Mouse (Mus musculus) lung, postnatal 10 days (tissue): ENCODE measurements around the gene Rasl12.

Experiments used
- DNase-seq: peaks from one replicate; pipeline ENCODE4 v3.0.0; 2021

Rasl12 gene

DNA sequence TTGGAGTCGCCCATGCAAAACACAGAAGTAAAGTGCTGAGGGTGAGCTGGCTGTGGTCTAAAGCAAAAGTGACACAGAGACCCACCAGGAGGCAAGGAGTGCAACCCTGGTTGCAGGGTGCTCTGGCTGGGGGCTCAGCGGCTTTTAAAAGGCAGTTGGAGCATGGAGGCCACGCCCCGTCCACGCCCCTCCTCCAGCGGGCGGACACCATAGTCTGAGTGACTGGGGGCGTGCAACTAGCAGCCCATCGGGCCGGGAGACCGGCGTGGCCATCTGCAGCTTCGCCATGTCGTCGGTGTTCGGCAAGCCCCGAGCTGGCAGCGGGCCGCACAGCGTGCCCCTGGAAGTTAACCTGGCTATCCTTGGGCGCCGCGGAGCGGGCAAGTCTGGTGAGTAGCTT lies at the start of gene Rasl12:
Gene Rasl12 (plus strand): TSS at position 228 of the 400 bp plus-strand sequence.
- peak; percentile 92 for DNase-seq

DNA sequence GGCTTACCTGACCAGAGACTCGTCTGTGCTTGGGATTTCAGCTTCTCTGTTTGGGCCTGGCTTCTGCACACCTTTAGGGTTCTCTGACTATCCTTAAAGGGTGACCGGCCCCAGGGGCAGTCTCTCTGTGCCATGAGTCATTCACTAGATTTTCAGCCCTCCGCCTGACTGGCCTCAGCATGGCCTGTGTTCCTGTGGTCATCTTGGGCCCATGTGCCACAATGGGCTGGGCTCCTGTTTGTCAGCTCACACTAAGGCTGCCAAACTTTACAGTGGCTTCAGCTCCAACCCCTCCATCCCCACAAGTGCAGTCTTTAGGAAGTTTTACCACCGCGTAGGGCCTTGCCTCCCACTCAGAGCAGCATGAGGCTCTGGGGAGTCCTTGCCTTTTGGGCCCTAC lies 45.1 kb upstream of the Rasl12 start:
- no peak for DNase-seq

DNA sequence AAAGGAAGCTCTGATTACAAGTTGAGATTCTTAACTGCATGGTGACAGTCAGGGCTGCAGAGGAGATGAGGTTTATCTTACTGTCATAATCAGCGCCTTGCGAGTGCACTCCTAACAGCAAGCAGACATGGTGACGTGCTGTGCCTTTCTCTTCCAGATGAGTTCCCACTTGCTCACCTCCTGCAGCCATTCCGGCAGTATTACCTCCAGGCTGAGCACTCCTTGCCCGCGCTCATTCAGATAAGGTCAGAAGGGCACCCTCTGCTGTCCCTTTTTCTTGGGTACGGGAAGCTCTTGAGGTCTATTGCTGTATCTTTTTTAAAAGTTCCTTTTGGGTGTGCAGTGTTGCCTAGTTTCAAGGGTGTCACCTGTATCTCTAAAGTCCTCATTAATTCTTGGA lies 41.7 kb upstream of the Rasl12 start:
- no peak for DNase-seq

DNA sequence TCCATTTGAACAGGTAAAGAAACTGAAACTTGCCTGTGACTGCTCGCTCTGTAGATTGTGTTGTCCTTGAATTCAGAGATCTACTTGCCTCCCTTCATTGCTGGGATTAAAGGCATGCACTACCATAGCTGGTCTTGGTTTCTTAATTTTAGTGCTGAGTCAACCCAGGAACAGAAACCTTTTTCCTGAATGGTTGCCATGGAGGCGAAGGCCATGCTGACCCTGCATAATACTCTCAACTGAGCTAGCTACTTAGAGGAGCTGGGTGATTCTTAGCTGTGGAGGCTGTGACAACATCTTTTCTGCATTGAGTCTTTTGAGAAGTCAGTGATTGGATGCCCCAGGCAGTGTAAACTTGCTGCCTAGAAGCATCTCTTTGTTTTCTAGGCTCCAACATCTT lies 41.3 kb upstream of the Rasl12 start:
- DNase-seq, result no peak

DNA sequence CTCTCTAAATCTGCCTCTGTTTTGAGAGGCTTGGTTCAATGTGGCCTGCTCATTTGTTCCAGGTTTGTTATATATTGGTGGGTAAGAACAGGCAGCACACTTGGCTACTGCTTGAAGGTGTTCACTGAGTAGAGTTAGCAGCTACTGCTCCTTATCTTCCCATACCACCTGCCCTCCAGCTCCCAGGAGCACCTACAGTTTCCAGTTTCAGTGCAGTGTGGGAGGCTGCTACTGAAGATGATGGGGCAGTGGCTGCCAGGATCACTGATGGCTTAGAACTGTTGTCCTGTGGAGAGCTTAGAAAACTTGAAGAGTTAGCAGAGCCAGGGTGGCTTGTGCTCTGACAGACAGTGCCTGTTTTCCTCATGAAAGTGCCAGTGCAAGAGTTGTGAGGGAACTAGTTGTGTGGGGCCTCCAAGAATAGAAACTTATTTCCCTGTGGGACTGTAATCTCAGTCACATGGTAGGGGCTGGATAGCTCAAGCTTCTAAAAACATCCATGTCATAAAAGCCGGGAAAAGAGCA lies 39.3 kb upstream of the Rasl12 start:
- DNase-seq, result no peak

DNA sequence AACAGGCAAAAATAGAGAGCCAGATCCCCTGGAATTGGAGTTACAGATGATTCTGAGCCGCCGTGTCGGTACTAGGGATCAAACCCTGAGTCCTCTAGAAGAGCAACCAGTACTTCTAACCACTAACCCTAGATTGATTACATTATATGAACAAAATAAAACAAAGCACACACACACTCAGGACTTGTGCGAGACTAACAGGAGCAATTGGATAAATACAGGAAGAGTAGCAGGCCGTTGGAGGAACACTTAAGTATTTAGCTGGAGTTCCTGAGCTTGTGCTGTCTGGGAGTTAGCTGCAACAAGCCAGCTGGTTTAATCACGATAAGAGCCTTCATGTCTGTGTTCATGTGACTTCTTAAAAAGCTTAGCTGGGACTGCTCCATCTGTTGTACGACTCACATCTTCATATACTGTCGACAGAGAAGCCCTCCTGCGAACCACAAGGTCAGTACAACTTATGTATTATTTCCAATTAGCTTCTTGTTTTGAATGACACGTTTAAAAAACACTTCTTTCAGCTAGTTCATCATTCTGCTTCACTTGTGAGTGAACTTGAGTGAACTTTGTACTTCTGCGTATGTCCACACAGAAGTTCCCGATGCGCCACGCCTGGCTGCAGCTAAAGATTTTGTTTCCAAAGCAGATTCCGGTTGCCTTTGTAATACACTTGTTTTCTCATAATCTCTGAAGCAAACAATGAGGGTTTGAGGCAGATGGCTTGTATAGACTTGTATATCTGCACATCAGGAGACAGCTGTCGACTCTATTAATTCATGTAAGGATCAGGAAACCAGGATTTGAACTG lies 37.5 kb upstream of the Rasl12 start, which contains the start of gene Ubap1l:
Gene Ubap1l (plus strand): TSS at position 401 of the 808 bp plus-strand sequence.
- DNase-seq, result no peak

DNA sequence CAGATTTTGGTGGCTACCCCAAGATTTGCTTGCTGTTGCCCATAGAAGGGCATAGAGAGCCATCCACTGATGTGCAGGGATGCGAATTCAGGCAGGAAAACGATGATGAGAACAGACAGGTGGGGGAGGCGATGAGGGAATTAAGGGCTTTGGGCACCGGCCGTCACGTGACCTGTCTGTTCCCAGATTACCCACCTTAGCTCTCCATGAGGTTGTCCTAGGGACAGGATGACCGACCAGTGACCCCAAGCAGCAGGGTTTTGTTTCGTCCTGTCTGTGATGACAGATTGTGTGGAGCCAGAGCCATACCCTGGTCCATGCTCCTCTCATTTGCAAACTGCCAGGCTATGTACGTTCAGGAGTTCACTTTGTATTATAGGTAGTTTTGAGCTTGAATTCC lies 34.6 kb upstream of the Rasl12 start:
- no peak for DNase-seq

DNA sequence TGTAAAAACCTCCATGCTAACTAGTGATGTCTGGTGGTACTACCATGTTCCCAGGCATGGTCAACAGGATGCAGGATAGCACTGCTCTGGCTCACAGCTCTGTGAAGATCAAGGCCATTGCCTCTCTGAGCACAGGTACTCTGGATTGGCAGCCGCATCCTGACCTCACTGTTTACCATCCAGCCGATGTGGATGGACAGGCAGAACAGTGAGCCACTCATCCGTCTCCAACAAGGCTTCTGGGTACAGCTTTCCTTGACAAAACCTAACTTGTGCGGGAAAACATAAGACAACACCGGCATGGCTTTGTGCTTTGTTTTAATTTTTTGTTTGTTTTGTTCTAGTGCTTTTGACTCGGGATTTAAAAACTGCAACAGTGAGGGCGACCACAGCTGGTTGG lies 32.6 kb upstream of the Rasl12 start:
- no peak for DNase-seq

DNA sequence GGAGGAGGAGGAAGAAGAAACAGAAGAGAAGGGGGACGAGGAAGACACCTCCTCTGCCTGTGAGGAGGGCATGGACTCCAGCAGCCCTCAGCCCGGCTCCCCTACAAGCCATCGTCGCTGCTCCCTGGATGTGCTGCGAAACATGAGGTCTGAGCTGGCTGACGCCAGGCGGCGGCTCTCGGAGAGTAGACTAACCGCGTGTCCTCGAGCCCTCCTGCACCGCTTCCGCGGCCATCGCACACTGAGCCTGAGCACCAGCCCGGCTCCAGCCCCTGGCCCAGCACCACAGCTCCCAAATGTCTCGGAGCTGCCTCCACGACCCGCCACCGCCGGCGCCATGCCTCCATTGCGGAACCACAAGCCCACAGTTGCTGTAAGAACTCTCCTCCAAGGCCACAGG lies 26.6 kb upstream of the Rasl12 start:
- no peak for DNase-seq

DNA sequence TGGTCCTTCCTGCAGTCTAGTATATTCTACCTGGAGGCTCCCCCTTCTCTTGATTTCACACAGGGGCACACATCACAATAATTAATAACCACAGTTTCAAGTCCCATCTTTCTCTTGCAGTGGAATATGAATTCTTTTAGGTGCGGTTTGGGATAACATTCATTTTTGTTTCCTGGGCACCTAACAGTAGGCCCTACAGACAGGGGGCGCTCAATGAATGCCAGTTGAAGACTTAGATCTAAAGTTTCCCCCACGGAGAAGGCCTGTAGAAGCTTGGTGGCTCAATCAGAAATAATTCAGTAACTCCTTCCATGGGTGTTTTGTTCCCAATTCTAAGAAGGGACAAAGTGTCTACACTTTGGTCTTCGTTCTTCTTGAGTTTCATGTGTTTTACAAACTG lies 25.9 kb upstream of the Rasl12 start:
- peak; percentile 80 for DNase-seq

DNA sequence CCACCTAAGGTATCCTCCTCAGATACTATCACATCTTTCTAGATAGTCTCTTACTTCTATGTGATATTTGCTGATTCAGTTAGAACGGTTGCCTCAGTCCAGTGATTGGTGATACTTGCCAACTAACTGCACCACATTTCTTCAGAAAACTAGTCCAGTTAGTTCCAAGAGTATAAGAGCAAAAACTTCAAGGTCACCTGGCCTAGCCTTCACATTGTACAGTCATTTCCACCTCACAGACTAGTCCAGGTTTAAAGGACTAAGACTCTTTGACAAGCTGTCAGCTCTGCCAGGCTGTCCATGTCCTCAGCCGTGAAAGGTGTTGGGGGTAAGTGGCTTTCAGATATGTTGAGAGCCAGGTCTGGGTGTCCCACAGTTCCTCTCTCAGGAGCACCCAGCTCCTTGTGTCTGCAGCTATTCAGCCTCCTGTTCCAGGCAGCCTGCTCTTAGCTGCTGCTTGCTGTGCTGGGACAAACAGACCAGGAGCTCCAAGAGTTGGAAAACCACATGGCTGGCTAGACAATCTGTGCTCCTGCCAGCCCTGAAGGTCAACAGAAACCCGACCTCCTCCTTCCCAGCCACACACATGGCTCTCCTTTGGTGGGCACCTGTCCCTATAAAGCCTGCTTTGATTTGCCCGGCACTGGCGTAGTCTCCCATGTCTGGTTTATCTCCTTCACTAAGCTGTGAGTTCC lies 23.7 kb upstream of the Rasl12 start:
- no peak for DNase-seq

DNA sequence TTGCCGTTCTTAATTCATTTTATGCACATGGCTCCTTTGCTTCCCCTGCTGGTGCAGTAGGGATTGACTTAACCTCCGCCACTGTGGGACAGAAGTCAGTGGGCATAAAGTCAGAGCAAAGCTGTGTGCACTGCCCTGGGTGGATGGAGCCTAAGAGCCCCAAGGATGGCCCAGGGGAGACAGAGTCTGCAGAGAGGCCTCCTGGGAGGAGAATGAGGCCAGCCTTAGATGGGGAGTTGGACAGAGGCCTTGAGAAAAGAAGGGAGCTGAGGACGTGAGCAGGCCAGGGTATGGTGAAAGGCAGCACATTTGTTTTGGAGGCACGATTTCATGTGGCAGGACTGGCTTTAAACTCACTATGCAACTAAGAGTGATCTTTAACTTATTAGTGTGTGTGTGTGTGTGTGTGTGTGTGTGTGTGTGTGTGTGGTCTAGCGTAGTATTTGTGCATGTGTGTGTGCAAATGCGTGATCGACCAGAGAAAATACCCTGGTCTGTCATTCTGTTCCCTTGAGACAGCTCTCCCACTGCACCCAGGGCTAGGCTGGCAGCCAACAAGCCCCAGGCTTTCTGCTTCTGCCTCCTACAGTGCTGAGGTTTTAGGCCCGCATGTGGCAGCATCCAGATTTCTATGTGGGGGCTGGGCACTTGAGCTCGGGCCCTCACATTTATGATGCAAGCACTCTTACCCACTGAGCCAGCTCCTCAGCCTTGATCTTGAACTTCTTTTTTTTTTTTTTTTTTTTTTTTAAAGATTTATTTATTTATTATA lies 23.0 kb upstream of the Rasl12 start:
- peak; percentile 53 for DNase-seq

DNA sequence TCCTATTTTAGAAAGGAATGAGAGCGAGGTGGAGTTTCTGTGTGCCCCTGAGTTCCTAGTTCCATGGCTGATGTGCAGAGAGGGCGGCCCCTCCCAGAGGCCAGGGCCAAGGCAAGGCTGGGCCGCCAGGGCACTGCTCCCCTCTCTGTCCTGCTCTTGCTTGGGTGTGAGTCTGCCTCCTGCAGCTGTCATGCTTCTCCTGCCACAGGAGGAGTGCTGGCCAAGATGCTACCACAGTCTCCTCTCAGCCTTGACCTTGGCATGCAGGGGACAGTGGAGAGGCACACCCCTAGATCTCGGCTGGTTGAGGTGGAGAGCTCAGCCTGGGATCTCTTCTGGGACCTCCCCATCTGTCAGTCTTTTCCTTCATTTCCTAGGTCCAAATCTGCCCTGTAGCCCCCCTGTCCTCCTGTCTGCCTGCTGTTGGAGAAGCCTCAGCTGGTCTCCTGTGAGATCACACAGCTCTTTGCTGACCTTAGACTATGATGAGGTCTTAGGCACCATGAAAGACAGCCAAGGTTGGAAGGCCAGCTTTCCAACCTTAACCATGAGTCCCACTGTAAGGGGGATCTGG lies 17.2 kb upstream of the Rasl12 start:
- DNase-seq, result peak; percentile 50

DNA sequence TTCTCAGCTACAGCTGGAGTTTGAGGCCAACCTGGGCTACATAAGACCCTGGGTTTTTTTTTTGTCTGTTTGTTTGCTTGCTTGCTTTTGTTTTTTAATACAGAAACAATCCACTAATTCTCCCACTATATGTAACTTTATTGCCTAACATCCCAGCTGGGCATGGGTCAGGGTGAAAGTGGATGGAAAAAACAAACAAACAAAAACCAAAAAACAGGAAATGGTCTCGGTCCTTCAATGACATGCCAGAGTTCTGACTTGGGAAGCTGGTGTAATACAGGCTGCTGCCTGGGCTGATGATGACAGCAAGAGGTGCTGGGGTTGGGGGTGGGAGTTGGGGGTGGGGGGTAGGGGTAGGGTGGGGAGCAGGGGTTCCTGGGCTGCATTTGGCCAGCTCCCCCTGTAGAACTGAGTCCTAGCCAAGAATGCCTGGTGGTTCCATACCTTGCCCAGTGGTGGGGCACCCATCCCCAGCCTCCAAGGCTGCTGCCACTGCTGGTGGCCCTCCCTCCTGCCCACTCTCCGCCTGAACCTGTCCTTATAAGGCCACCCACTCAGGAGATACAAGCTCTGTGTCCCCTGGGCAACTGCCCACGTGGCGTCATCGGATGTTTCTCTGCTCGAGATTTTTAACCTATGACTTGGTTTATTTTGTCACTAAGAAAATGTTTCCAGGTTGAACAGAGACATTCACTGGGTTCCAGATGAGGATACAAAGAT lies 16.1 kb upstream of the Rasl12 start:
- DNase-seq, result no peak

DNA sequence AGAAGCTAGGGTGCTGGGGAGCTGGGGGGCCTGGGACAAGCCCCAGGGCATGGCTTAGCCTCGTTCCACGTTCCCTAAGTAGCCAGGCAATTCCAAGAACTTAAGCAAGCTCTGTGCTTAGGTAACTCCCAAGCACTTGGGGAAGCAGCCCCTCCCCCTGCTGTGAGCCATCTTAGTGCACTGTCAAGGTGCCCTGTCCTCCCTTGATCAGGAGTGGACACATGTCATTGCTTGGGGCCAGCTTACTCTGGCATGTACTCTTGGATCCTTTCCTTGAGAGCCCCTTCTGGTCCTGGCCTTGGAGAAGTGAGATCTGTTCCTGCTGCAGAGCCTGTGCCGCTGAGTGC lies 15.6 kb upstream of the Rasl12 start:
- DNase-seq, result no peak

DNA sequence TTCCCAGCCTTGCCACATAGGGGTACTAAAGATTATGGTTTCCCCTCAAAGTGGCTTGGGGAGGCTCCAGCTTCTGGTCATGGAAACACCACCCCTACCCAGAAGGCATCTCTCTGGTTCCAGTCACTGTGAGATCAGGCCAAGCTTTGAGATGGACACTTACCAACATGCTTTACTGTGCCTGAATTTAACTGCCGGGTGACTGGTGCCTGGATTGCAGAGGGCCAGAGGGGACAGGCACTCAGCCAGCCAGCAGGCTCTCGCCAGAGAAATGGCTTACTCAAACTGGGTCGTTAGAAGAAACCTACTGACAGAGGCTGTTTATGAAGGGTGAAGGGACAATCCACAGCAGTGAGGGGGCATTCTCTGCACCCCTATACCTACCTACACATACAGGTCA lies 14.0 kb upstream of the Rasl12 start:
- DNase-seq, result peak; percentile 75

DNA sequence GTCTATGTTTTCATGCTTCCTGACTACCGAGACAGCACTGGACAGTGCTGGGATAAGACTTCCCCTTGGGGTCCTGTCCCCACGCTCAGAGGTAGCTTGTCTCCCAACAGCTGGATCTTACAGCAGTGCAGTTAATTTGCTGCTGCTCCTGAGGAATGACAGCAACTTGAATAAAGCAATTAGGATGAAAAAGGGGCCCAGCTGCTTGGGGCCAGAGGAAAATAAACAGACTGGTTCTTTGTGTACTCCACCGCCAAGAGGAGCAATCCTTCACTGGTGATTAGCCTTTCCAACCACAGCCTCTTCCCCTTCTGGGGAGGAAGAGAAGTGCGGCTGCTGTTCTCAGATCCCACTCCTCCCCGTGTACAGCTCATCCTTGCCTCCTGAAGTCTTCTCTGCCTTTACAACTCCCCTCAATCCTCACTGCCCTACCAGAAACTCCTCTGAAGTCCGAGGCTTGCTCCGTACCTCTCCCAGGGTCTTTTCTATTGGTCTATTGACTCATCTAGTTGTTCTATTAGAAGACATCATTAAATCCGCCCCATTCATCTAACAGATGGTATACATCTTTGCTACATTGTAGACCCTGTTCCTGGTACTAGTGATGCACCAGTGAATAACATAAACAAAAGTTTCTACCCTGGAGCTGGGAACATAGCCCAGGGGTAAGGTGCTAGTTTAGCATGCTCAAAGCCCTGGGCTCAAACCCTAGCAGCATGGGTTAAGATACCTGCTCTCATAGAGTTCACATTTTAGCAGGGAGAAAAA lies 11.7 kb upstream of the Rasl12 start:
- peak; percentile 82 for DNase-seq

DNA sequence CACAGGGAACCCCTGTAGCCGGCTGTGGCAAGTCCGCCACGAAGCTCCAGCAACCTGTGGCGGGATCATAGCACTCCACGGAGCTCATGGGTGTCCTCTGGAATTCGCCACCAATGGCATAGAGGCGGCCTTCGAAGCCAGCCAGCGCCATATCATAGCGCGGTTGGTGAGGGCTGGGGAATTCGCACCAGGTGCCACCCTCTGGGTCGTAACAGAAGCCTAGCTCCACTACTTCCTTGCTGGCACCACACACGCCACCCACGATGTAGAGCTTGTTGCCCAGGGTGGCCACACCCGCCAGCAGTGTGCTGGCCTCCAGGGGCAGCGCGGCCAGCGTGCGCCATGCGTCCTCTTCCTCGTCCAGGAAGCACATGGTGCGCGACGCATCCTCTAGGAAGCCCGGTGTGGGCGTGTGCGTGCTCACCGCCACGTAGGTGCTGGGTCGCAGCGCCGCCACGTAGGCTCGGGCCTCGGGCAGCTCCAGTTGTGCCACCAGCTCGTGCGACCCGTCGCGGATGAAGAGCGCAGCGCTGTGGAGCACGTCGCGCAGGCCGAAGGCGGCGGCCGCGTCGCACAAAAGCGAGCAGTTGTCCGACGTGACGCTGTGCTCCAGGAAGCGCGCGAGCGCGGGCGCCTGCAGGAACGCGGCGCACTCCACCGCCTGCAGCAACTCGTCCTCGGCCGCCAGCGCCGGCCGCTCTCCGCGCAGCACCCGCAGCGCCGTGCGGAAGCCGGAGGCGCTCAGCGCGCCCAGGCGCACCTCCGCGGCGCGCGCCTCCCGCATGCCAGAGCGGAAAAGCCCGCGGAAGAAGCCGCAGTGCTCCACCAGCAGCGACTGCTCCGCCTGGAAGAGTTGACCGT lies 7.3 kb upstream of the Rasl12 start:
- no peak for DNase-seq

DNA sequence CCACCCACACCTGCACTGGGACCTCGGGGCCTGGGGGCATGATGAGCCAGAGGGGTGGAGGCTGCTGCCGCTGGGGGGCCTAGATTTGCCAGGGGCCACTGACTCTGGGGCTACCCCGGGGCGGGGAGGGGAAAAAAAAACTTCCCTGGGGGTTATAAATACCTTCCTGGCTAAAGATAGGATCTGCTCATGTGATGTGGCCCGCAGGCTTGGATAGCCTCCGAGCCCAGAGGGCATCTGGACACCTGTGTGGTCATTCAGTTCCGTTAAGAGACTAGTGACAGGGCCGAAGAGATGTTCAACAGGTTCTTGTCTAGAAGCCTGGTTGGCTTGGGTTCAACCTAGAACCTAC lies 6.7 kb upstream of the Rasl12 start, which contains the start of gene Kbtbd13:
Gene Kbtbd13 (minus strand): TSS at position 40 of the 352 bp plus-strand sequence.
- no peak for DNase-seq

DNA sequence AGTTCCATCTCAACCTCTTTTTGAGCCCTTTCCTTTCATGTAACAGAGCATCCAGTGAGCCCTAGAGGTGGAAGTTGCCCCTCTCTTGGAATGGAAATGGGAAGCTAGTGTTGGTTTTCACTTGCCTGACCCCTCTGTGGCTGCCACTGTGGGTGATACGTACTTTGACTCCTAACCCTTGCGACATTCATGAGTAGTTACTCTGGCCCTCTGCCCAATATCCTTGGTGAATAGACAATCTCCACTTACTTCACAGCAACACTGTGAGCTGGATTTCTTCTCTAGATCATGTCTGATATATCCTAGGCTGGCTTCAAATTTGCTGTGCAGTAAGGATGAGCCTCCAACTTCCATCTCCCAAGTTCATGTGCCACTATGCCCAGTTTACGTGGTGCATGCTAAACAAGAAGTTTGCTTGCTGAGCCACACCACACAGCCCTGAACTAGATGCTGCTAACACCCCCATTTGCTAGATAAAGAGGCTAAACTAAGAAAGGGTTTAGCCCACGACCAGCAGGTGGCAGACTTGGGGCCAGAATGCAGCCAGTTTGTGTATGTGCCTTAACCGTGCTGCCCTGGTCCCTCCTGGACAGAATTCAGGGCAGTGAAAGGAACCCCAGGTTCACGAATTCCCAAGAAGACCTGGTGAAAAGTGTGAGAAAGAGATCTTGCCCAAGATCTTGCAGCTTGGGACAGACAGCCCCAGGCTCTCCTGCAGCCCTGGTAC lies 5.5 kb upstream of the Rasl12 start:
- DNase-seq, result peak; percentile 84
